Mouse (Mus musculus) heart, postnatal 25 days (tissue): ENCODE results near the gene Psmd7. TPM values are rescaled to one million over a fixed set of nuclear protein-coding genes. Genes with fewer than 3 reads are reported as not detected.

Experiments
- DNase-seq: peaks from one replicate; pipeline ENCODE4 v3.0.0; 2022; ENCODE audit warnings: low spot score
- intact Hi-C: fragments of 180-260 bp; cut with DNase I; formaldehyde crosslinking; loops from one replicate; pipeline ENCODE4 v1.15.1; 2025
- microRNA-seq: library from miRNA; unstranded; fragments of <30 nt; microRNA quantifications from one replicate; pipeline ENCODE4 v1.2.0, GENCODE M21; 2022
- total RNA-seq, 2 experiments: library from RNA; stranded (reverse); gene quantifications; 2 replicates each; pipeline ENCODE4 v1.2.3; 2021

Gene Psmd7
- total RNA-seq, 2 experiments from 2014 or later: 80.4 to 89.9 TPM

GRCm38 (mm10) chr8:107543714-107544113, 44.5 kb downstream of the Psmd7 start:
- DNase-seq: no peak
- intact Hi-C loops: no loop called here

- intact Hi-C loops: no loop called here
- no peak for DNase-seq
Observed at GRCm38 (mm10) chr8:107542151-107542550, 46.1 kb downstream of the Psmd7 start.

GRCm38 (mm10) chr8:107541369-107541768, 46.9 kb downstream of the Psmd7 start:
- intact Hi-C loops: no loop called here
- DNase-seq: no peak

GRCm38 (mm10) chr8:107540623-107541022, 47.6 kb downstream of the Psmd7 start:
- intact Hi-C loops: no loop called here
- DNase-seq: no peak

GRCm38 (mm10) chr8:107537472-107537871, 50.8 kb downstream of the Psmd7 start:
- intact Hi-C loops: no loop called here
- no peak for DNase-seq

Small RNA genes within 50 kb of the gene (microRNA-seq; reads per million reads assigned to microRNA genes)
- gene Mir140: 4,973 reads per million, percentile 91 among the genes with 10 or more reads in this experiment

Other genes with a start within 250 kb of the Psmd7 start
- gene Nqo1, start 185.3 kb downstream of the Psmd7 start, total RNA-seq: 10 to 100 TPM; 27.9 to 33.4 TPM
- 10 to 100 TPM; 20.5 to 21.2 TPM for gene Nob1, start 163.4 kb downstream of the Psmd7 start, total RNA-seq
- 10 to 100 TPM; 20.1 to 22.7 TPM for gene Wwp2, start 152.1 kb downstream of the Psmd7 start, total RNA-seq